Mouse (Mus musculus): ENCODE measurements around the gene Rhbdf2.

Gene Rhbdf2

GRCm38 (mm10) chr11:116552194-116552593, 74.6 kb downstream of the Rhbdf2 start:
- no peak for DNase-seq (ENCODE audit: low spot score in 2 of 2)

- no peak for DNase-seq (ENCODE audit: low spot score in 2 of 2)
These were observed 76.1 kb downstream of the Rhbdf2 start for GRCm38 (mm10) chr11:116550748-116551147.

GRCm38 (mm10) chr11:116549273-116550038, 77.4 kb downstream of the Rhbdf2 start:
- peak in 1 of 2 experiments; percentile 19 for DNase-seq (ENCODE audit: low spot score in 2 of 2)

DNA sequence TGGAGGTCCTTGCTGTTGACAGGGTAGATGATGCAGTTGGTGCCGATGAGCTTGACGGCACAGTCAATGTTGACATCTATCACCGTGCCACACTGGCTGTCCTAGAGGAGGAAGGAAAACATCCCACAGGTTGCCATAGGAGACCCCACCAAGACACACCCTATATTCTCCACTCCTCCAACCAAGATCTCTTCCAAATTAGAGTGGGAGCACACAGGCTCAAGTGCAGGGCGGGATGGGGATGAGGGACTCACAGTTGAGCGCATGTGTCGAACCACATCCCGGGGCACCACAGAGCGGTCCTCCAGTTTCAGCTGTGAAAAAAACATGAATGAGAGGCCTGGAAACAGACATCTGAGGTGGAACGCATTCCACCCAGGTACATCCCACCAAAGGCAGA, 78.0 kb downstream of the Rhbdf2 start:
- no peak for DNase-seq (ENCODE audit: low spot score in 2 of 2)
